Mouse (Mus musculus): ENCODE data around the gene Ccl17. TPM values are rescaled to one million over a fixed set of nuclear protein-coding genes. Genes with fewer than 3 reads are reported as not detected.

The Ccl17 gene
- 0.62 TPM in 1 of 2 replicates, not detected in the other for polyA plus RNA-seq (2015; fragmentation: Nextera tagmentation; extraction: Ambion mirVana)

DNA sequence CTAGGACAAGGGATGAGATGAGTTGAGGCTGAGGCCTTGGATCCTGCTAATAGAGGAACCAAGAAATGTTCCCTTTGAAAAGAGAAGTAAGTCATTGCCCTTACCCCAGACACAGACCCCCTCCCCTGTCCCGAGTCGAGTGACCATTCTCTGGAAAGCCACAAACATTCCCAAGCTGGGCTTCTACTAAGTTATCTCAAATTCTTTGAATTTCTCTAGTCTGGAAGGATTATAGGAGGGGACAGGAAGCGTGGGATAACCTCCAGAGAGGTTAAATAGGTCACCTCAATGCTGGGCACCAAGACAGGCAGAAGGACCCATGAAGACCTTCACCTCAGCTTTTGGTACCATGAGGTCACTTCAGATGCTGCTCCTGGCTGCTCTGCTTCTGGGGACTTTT lies at the start of gene Ccl17:
TSS of gene Ccl17 (plus strand) at position 301 of the 400 bp plus-strand sequence.
- no peak within 1 kb of the TSS for H3K4me3 ChIP-seq (ENCODE audit: low read length)
- H3K27me3 ChIP-seq (ENCODE audit: control insufficient read depth, insufficient read depth, low read depth, low read length): no peaks in the 10 kb centered on the region
- no peak within 1 kb of the TSS for H3K4me2 ChIP-seq (ENCODE audit: low read depth, low read length)
- H3K27ac ChIP-seq (ENCODE audit: low read length): no peak within 1 kb of the TSS
- H3K9ac ChIP-seq (ENCODE audit: low read length): no peak within 1 kb of the TSS
- H3K36me3 ChIP-seq (ENCODE audit: control insufficient read depth, insufficient read depth, low read length): no peaks in the 10 kb centered on the region
- no peak for ATAC-seq (ENCODE audit: low read depth)
- H3K9me3 ChIP-seq (ENCODE audit: control insufficient read depth, low read length): no peaks in the 10 kb centered on the region
- H3K4me1 ChIP-seq (replicated peaks; ENCODE audit: control insufficient read depth, insufficient read depth, low read length): no peaks in the 10 kb centered on the region
- WGBS: 42% methylated on average over 3 of the region's 3 CpGs

DNA sequence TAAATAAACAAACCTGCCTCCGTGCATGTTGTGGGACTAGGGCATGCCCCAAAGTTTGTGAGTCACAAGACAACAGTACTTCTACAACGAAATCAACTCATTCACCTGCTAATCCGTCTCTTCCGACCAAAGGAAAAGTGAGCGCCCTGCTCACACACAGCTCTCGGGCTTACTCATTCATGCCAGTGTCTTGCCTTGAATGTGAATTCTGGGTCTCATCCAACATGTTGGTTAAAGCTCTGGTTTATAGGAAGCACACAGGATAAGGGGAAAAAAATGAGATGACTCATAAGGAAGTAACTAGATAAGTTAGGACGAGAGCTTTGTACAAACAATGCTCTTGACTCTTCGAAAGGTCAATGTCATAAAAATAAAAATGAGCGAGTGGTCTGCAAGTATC lies 43.2 kb upstream of the Ccl17 start:
- H3K4me1 ChIP-seq (replicated peaks; ENCODE audit: control insufficient read depth, insufficient read depth, low read length): peaks cover 13% of the 10 kb centered on the region
- H3K9ac ChIP-seq (ENCODE audit: low read length): no peak overlapping the region
- H3K27me3 ChIP-seq (ENCODE audit: control insufficient read depth, insufficient read depth, low read depth, low read length): peaks cover 3% of the 10 kb centered on the region; the same call in 1 of the 2 replicates
- no peak overlapping the region for H3K4me2 ChIP-seq (ENCODE audit: low read depth, low read length)
- H3K36me3 ChIP-seq (ENCODE audit: control insufficient read depth, insufficient read depth, low read length): no peaks in the 10 kb centered on the region
- H3K4me3 ChIP-seq (ENCODE audit: low read length): no peak overlapping the region
- 50% methylated on average over 9 of the region's 9 CpGs for WGBS
- no peak overlapping the region for H3K27ac ChIP-seq (ENCODE audit: low read length)
- no peaks in the 10 kb centered on the region for H3K9me3 ChIP-seq (ENCODE audit: control insufficient read depth, low read length)
- no peak for ATAC-seq (ENCODE audit: low read depth)

DNA sequence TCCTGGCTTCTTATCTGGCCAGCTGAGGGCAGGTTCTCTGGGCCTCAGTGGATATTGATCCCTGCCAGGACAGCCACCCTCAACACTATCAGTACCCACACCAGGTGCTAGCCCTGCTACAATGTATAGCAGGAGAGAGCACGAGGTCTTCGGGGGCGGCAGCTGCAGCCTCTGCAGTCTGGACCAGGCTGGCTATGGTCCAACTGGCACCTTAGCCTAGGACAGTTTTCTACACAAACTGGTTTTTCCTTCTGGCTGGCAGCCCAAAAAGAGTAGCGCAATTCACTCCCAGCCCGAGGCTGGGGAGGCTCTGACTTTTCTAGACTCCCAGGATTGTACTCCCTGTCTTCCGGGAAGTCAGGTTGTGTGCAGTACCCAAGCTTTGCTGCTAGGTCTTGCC lies 39.3 kb upstream of the Ccl17 start:
- Histone ChIP-seq H3K4me1 (replicated peaks; ENCODE audit: control insufficient read depth, insufficient read depth, low read length) (peaks cover 13% of the 10 kb centered on the region), H3K4me3 (ENCODE audit: low read length) (no peak overlapping the region), H3K27me3 (ENCODE audit: control insufficient read depth, insufficient read depth, low read depth, low read length) (peaks cover 3% of the 10 kb centered on the region; the same call in 1 of the 2 replicates), H3K4me2 (ENCODE audit: low read depth, low read length) (peak overlapping the region; percentile 79), H3K9me3 (ENCODE audit: control insufficient read depth, low read length) (no peaks in the 10 kb centered on the region), H3K27ac (ENCODE audit: low read length) (peak overlapping the region; percentile 71), H3K36me3 (ENCODE audit: control insufficient read depth, insufficient read depth, low read length) (no peaks in the 10 kb centered on the region), H3K9ac (ENCODE audit: low read length) (no peak overlapping the region)
- WGBS: 10% methylated on average over 6 of the region's 6 CpGs
- ATAC-seq (ENCODE audit: low read depth): peak; percentile 56

DNA sequence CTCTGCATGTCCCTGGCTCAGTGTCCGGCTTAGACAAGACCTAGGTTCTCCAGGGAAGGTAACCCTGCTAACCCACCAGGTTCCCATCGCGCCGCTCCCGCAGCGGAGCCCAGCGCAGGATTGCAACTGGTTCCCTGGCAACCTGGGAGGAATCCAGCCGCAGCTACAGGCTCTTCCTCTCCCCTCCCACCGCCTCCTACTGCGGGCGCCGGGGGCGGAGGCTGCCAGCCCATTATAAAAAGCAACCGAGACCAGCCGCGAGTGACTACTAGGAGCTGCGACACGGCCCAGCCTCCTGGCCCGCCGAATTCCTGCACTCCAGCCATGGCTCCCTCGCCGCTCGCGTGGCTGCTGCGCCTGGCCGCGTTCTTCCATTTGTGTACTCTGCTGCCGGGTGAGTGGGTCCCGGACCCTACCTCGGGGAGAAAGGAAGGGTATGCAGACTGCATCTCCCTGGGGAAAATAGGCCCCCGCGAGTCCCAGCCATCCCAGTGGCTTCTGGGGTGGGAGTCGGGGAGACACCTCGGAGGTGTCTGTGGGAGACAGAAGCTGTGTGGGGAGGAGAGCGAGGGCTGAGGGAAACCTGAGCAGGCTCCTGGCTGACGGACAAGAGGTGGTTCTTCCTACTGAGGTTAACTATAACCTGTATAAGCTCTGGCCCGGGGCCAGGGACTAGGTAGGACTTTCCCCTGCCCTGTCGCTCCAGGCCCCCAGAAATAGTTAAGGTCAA lies 38.1 kb upstream of the Ccl17 start, which contains the start of gene Cx3cl1:
TSS of gene Cx3cl1 (plus strand) at position 69 of the 730 bp plus-strand sequence.
- Histone ChIP-seq H3K27ac (ENCODE audit: low read length) (peak within 1 kb of the TSS; percentile 71), H3K27me3 (ENCODE audit: control insufficient read depth, insufficient read depth, low read depth, low read length) (peaks cover 3% of the 10 kb centered on the region; the same call in 1 of the 2 replicates), H3K36me3 (ENCODE audit: control insufficient read depth, insufficient read depth, low read length) (no peaks in the 10 kb centered on the region), H3K9me3 (ENCODE audit: control insufficient read depth, low read length) (no peaks in the 10 kb centered on the region), H3K4me3 (ENCODE audit: low read length) (peak within 1 kb of the TSS; percentile 51), H3K4me1 (replicated peaks; ENCODE audit: control insufficient read depth, insufficient read depth, low read length) (peaks cover 13% of the 10 kb centered on the region), H3K4me2 (ENCODE audit: low read depth, low read length) (peak within 1 kb of the TSS; percentile 79), H3K9ac (ENCODE audit: low read length) (peak within 1 kb of the TSS; percentile 70)
- ATAC-seq (ENCODE audit: low read depth): peak; percentile 90
- under 1% methylated on average over 38 of the region's 38 CpGs for WGBS

DNA sequence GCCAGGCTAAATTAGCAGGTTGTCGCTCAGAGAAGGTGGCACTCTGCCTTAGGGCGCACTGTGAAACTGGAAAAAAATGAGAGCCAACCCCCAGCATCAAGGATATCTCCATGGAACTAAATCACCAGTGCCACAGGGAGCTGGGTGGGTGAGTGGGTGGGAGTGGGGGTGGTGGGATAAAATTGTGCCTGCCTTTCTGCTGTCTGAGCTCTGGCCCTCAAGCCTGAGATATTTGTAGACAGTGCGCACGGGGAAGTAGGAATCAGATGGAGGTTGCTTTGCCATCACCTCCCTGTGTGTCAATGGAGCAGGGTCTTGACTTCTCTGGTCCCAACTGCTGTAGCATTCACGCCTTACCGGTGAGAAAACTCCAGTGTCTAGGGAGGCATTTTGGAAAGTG lies 37.2 kb upstream of the Ccl17 start:
- no peak overlapping the region for H3K4me2 ChIP-seq (ENCODE audit: low read depth, low read length)
- peaks cover 16% of the 10 kb centered on the region for H3K4me1 ChIP-seq (replicated peaks; ENCODE audit: control insufficient read depth, insufficient read depth, low read length)
- H3K36me3 ChIP-seq (ENCODE audit: control insufficient read depth, insufficient read depth, low read length): no peaks in the 10 kb centered on the region
- H3K9me3 ChIP-seq (ENCODE audit: control insufficient read depth, low read length): no peaks in the 10 kb centered on the region
- no peaks in the 10 kb centered on the region for H3K27me3 ChIP-seq (ENCODE audit: control insufficient read depth, insufficient read depth, low read depth, low read length)
- no peak for ATAC-seq (ENCODE audit: low read depth)
- WGBS: 55% methylated on average over 6 of the region's 6 CpGs
- H3K4me3 ChIP-seq (ENCODE audit: low read length): no peak overlapping the region
- H3K9ac ChIP-seq (ENCODE audit: low read length): no peak overlapping the region
- H3K27ac ChIP-seq (ENCODE audit: low read length): no peak overlapping the region

DNA sequence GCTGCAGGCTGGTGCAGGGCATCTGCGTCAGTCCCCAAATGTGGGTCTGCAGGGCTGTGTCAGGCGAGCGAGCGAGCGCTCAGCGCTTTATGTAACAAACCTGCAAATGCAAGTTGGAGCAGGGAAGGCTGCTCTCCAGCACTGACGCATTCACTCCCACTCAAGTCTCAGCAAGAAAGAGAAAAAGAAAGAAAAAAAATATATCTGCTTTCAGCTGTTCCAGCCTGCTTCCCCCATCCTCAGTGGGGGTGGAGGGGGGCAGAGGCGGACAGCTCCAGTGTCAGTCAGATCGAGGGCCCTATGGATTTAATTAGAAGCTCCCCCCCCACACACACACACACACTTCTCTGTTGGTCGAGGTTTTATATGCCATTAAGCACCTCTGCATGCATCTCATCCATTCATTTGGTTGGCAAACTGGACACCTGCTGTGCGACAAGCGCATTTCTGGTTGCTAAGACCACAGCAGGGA lies 36.5 kb upstream of the Ccl17 start:
- ATAC-seq (ENCODE audit: low read depth): no peak
- 45% methylated on average over 12 of the region's 12 CpGs for WGBS
- no peaks in the 10 kb centered on the region for H3K36me3 ChIP-seq (ENCODE audit: control insufficient read depth, insufficient read depth, low read length)
- no peak overlapping the region for H3K4me3 ChIP-seq (ENCODE audit: low read length)
- no peaks in the 10 kb centered on the region for H3K27me3 ChIP-seq (ENCODE audit: control insufficient read depth, insufficient read depth, low read depth, low read length)
- peaks cover 23% of the 10 kb centered on the region for H3K4me1 ChIP-seq (replicated peaks; ENCODE audit: control insufficient read depth, insufficient read depth, low read length)
- no peak overlapping the region for H3K27ac ChIP-seq (ENCODE audit: low read length)
- H3K9ac ChIP-seq (ENCODE audit: low read length): no peak overlapping the region
- H3K9me3 ChIP-seq (ENCODE audit: control insufficient read depth, low read length): no peaks in the 10 kb centered on the region
- no peak overlapping the region for H3K4me2 ChIP-seq (ENCODE audit: low read depth, low read length)

DNA sequence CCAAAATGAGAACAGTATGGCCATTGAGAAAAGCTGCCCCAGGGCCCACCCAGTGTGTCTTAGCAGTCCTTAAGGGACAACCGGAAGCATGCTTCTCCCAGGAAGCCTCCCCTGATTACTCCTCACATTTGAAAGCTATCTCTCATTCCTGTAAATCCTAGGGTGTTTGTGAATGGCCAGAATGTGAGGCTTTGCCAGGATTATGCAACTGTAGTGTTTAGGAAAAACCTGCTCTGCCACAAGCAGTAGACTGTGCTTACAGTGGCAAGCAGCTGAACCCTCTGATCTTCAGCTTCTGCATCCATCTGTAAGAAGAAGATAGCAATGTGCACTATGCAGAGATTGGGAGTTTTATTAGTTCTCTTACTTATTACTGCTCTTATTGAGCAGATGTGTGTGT lies 35.7 kb upstream of the Ccl17 start:
- ATAC-seq (ENCODE audit: low read depth): no peak
- WGBS: 77% methylated on average over 1 of the region's 1 CpGs
- Histone ChIP-seq H3K9me3 (ENCODE audit: control insufficient read depth, low read length) (no peaks in the 10 kb centered on the region), H3K4me3 (ENCODE audit: low read length) (no peak overlapping the region), H3K27me3 (ENCODE audit: control insufficient read depth, insufficient read depth, low read depth, low read length) (no peaks in the 10 kb centered on the region), H3K4me1 (replicated peaks; ENCODE audit: control insufficient read depth, insufficient read depth, low read length) (peaks cover 24% of the 10 kb centered on the region), H3K4me2 (ENCODE audit: low read depth, low read length) (no peak overlapping the region), H3K36me3 (ENCODE audit: control insufficient read depth, insufficient read depth, low read length) (no peaks in the 10 kb centered on the region), H3K9ac (ENCODE audit: low read length) (no peak overlapping the region), H3K27ac (ENCODE audit: low read length) (no peak overlapping the region)

DNA sequence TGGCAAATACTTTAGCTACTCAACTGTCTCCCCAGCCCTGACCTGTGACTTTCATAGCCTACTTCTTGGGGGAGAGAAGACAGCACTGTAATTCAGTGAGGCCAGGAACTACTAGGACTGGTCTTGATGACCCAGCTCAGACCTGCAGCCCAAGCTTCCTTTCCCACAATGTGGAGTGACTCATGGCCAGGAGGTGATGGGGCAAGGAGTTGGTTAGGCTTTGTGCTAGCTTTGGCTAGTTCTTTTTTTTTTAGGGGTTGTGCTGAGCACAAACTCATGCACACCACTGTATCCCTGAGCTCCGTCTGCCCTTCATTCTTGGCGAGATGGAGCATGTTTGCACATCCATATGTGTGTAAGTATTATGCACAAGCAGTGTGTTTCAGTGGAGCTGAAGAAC lies 33.9 kb upstream of the Ccl17 start:
- Histone ChIP-seq H3K4me1 (replicated peaks; ENCODE audit: control insufficient read depth, insufficient read depth, low read length) (peaks cover 19% of the 10 kb centered on the region), H3K4me2 (ENCODE audit: low read depth, low read length) (no peak overlapping the region), H3K9ac (ENCODE audit: low read length) (no peak overlapping the region), H3K27me3 (ENCODE audit: control insufficient read depth, insufficient read depth, low read depth, low read length) (no peaks in the 10 kb centered on the region), H3K27ac (ENCODE audit: low read length) (no peak overlapping the region), H3K4me3 (ENCODE audit: low read length) (no peak overlapping the region), H3K9me3 (ENCODE audit: control insufficient read depth, low read length) (no peaks in the 10 kb centered on the region), H3K36me3 (ENCODE audit: control insufficient read depth, insufficient read depth, low read length) (no peaks in the 10 kb centered on the region)
- no peak for ATAC-seq (ENCODE audit: low read depth)
- WGBS: 71% methylated on average over 2 of the region's 2 CpGs

DNA sequence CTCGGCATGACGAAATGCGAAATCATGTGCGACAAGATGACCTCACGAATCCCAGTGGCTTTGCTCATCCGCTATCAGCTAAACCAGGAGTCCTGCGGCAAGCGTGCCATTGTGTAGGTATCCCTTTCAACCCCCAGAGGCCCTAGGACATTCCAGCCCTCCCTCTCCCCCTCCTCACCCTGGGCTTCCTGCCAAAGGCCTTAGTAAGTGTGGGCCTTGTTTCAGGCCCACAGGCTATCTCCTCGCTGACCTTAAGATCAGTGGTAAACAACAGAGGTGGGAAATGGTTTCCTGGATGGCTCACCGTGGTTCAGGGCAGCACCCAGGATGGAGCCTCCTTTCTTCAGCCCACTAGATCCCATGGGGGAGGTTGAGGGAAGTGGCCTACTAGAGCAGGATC lies 32.2 kb upstream of the Ccl17 start:
- no peaks in the 10 kb centered on the region for H3K36me3 ChIP-seq (ENCODE audit: control insufficient read depth, insufficient read depth, low read length)
- no peak overlapping the region for H3K4me2 ChIP-seq (ENCODE audit: low read depth, low read length)
- H3K27me3 ChIP-seq (ENCODE audit: control insufficient read depth, insufficient read depth, low read depth, low read length): no peaks in the 10 kb centered on the region
- H3K27ac ChIP-seq (ENCODE audit: low read length): peak overlapping the region; percentile 2
- peak; percentile 43 for ATAC-seq (ENCODE audit: low read depth)
- no peak overlapping the region for H3K9ac ChIP-seq (ENCODE audit: low read length)
- peaks cover 18% of the 10 kb centered on the region for H3K4me1 ChIP-seq (replicated peaks; ENCODE audit: control insufficient read depth, insufficient read depth, low read length)
- no peaks in the 10 kb centered on the region for H3K9me3 ChIP-seq (ENCODE audit: control insufficient read depth, low read length)
- WGBS: 47% methylated on average over 10 of the region's 10 CpGs
- no peak overlapping the region for H3K4me3 ChIP-seq (ENCODE audit: low read length)
